Comparison of ENCODE assay signal across 10 mouse cellular contexts in genomic region chr7:19462884-19463381, GRCm38 (mm10). TPM values are rescaled to one million over a fixed set of nuclear protein-coding genes. Genes with fewer than 3 reads are reported as not detected.
A peak's percentile ranks its signal among the peaks of the same experiment; 100 is the strongest.
DNase-seq lines count a peak whose midpoint lies in the region; ATAC-seq and TF ChIP-seq lines count a peak whose summit lies in the region.
"Had no signal": no experiment of that assay in that cellular context is flagged by ENCODE, and none has a peak within 500 bp of the region (broad histone marks: within the 10 kb centered on the region; RNA-seq: fewer than 3 reads in every experiment).

Gene Exoc3l2, plus strand, starts transcription at chr7:19463331.

- no peak within 1 kb of the TSS; the same call in 1 of the 2 replicates for H3K4me3 ChIP-seq in lung, postnatal 0 days (ENCODE audit: low read depth, low read length)
- H3K4me3 ChIP-seq in lung, adult 2 months (replicated peaks; ENCODE audit: extremely low read depth, low read depth, low read length): no peak within 1 kb of the TSS
- no peak within 1 kb of the TSS for H3K4me3 ChIP-seq in bone marrow, adult 2 months (replicated peaks; ENCODE audit: control insufficient read depth, low read depth, low read length)
- H3K4me3 ChIP-seq in kidney, embryonic 15.5 days (replicated peaks): peak within 1 kb of the TSS; percentile 29
- H3K4me3 ChIP-seq in liver, embryonic 15.5 days (replicated peaks): peak within 1 kb of the TSS; percentile 27; the same call in 1 of the 2 replicates
- H3K4me3 ChIP-seq in midbrain, embryonic 15.5 days: no peak within 1 kb of the TSS

- ATAC-seq in lung, postnatal 0 days: no peak
- no peak for ATAC-seq in kidney, embryonic 15.5 days (replicated peaks; ENCODE audit: low FRiP score)
- ATAC-seq in liver, embryonic 15.5 days (ENCODE audit: insufficient read depth): no peak
- no peak for ATAC-seq in midbrain, embryonic 15.5 days (replicated peaks)
- ATAC-seq in CD4-positive, CD25-positive, alpha-beta regulatory T cell, adult 4 months: no peak

- 0 out of 2 replicates have a peak within 1 kb of the TSS, but pooled peaks have one; percentile 1 for H3K4me2 ChIP-seq in lung, postnatal 0 days (replicated peaks; ENCODE audit: low read depth, low read length)
- H3K4me2 ChIP-seq in kidney, embryonic 15.5 days: peak within 1 kb of the TSS; percentile 46
- H3K4me2 ChIP-seq in liver, embryonic 15.5 days: no peak within 1 kb of the TSS
- H3K4me2 ChIP-seq in midbrain, embryonic 15.5 days: no peak within 1 kb of the TSS

- TF ChIP-seq CTCF in lung, postnatal 0 days (IDR thresholded peaks at IDR 0.05): no peak
- TF ChIP-seq CTCF in lung, adult 2 months (IDR thresholded peaks at IDR 0.05; ENCODE audit: insufficient read depth, low read length): no peak
- TF ChIP-seq CTCF in bone marrow, adult 2 months (IDR thresholded peaks at IDR 0.05; ENCODE audit: control insufficient read depth, insufficient read depth, low read length): no peak

- no peaks in the 10 kb centered on the region; the same call in 1 of the 2 replicates for H3K4me1 ChIP-seq in lung, postnatal 0 days (ENCODE audit: insufficient read depth, low read depth, low read length)
- peaks cover 3% of the 10 kb centered on the region; the same call in 1 of the 2 replicates for H3K4me1 ChIP-seq in lung, adult 2 months (ENCODE audit: control insufficient read depth, insufficient read depth, low read length)
- H3K4me1 ChIP-seq in bone marrow, adult 2 months (ENCODE audit: control insufficient read depth, insufficient read depth, low read length): peaks cover 2% of the 10 kb centered on the region
- H3K4me1 ChIP-seq in kidney, embryonic 15.5 days: peaks cover 22% of the 10 kb centered on the region
- peaks cover 30% of the 10 kb centered on the region for H3K4me1 ChIP-seq in liver, embryonic 15.5 days (replicated peaks)
- peaks cover 11% of the 10 kb centered on the region for H3K4me1 ChIP-seq in midbrain, embryonic 15.5 days

- TF ChIP-seq POLR2A in lung, adult 2 months (IDR thresholded peaks at IDR 0.05; ENCODE audit: borderline replicate concordance, extremely low read depth, low read depth, low read length): no peak
- no peak for TF ChIP-seq POLR2A in bone marrow, adult 2 months (IDR thresholded peaks at IDR 0.05; ENCODE audit: borderline replicate concordance, control insufficient read depth, low read depth, low read length)

- no peaks in the 10 kb centered on the region for H3K27me3 ChIP-seq in lung, postnatal 0 days (replicated peaks; ENCODE audit: insufficient read depth, low read length)
- peaks cover 16% of the 10 kb centered on the region for H3K27me3 ChIP-seq in kidney, embryonic 15.5 days
- H3K27me3 ChIP-seq in liver, embryonic 15.5 days: peaks cover 41% of the 10 kb centered on the region
- peaks cover 30% of the 10 kb centered on the region for H3K27me3 ChIP-seq in midbrain, embryonic 15.5 days (replicated peaks)

- no peak within 1 kb of the TSS for H3K9ac ChIP-seq in lung, postnatal 0 days (replicated peaks; ENCODE audit: low read depth)
- no peak within 1 kb of the TSS for H3K9ac ChIP-seq in kidney, embryonic 15.5 days
- no peak within 1 kb of the TSS for H3K9ac ChIP-seq in liver, embryonic 15.5 days
- no peak within 1 kb of the TSS for H3K9ac ChIP-seq in midbrain, embryonic 15.5 days

- no peaks in the 10 kb centered on the region for H3K9me3 ChIP-seq in lung, postnatal 0 days (ENCODE audit: low read length)
- H3K9me3 ChIP-seq in kidney, embryonic 15.5 days (replicated peaks): no peaks in the 10 kb centered on the region
- H3K9me3 ChIP-seq in liver, embryonic 15.5 days (replicated peaks): no peaks in the 10 kb centered on the region
- no peaks in the 10 kb centered on the region for H3K9me3 ChIP-seq in midbrain, embryonic 15.5 days

- H3K27ac ChIP-seq in lung, postnatal 0 days (ENCODE audit: low read length): no peak within 1 kb of the TSS
- H3K27ac ChIP-seq in bone marrow, adult 2 months (ENCODE audit: control insufficient read depth, insufficient read depth, low read depth, low read length, poor library complexity): peak within 1 kb of the TSS; percentile 38; the same call in 1 of the 2 replicates
- peak within 1 kb of the TSS; percentile 27; the same call in 1 of the 2 replicates for H3K27ac ChIP-seq in kidney, embryonic 15.5 days
- H3K27ac ChIP-seq in liver, embryonic 15.5 days (replicated peaks): no peak within 1 kb of the TSS
- no peak within 1 kb of the TSS for H3K27ac ChIP-seq in midbrain, embryonic 15.5 days

- no peak for DNase-seq in lung, postnatal 0 days (ENCODE audit: low spot score)
- DNase-seq in lung, adult 2 months: no peak
- no peak for DNase-seq in T-cell, adult 2 months (ENCODE audit: low spot score)
- DNase-seq: cerebellum, adult 11-12 months; heart, postnatal 4 days had no signal

- no peaks in the 10 kb centered on the region for H3K36me3 ChIP-seq in lung, postnatal 0 days (ENCODE audit: insufficient read depth, low read length)
- H3K36me3 ChIP-seq in kidney, embryonic 15.5 days: no peaks in the 10 kb centered on the region
- no peaks in the 10 kb centered on the region for H3K36me3 ChIP-seq in liver, embryonic 15.5 days (replicated peaks)
- H3K36me3 ChIP-seq in midbrain, embryonic 15.5 days (replicated peaks): no peaks in the 10 kb centered on the region

- 38% methylated on average over 6 of the region's 6 CpGs for WGBS in lung, postnatal 0 days
- WGBS in lung, adult 2 months: 52% methylated on average over 6 of the region's 6 CpGs
- 44% methylated on average over 6 of the region's 6 CpGs for WGBS in bone marrow, adult 2 months
- WGBS in kidney, embryonic 15.5 days: 38% methylated on average over 6 of the region's 6 CpGs
- WGBS in liver, embryonic 15.5 days (ENCODE audit: insufficient replicate concordance): 11% methylated on average over 6 of the region's 6 CpGs
- WGBS in midbrain, embryonic 15.5 days: 17% methylated on average over 6 of the region's 6 CpGs

- no peak for TF ChIP-seq EP300 in lung, postnatal 0 days (IDR thresholded peaks at IDR 0.05)

RNA-seq across cellular contexts. Expression of gene Exoc3l2, which starts in this region (rescaled TPM):
- polyA plus RNA-seq in lung, postnatal 0 days (2015; fragmentation: Nextera tagmentation; extraction: Ambion mirVana): 1.1 and 1.4 TPM in 2 replicates
- 2.7 and 3.4 TPM in 2 replicates for polyA plus RNA-seq in lung, adult 2 months (2012; rRNA removed)
- polyA plus RNA-seq in bone marrow, adult 2 months (2011; ENCODE audit: insufficient read depth, insufficient read length, low replicate concordance, missing spikeins): 4.2 and 10.3 TPM in 2 replicates
- 3.0 TPM in 2 replicates for polyA plus RNA-seq in kidney, embryonic 15.5 days (2015; fragmentation: Nextera tagmentation; extraction: Ambion mirVana)
- 0.85 and 1.2 TPM in 2 replicates for polyA plus RNA-seq in liver, embryonic 15.5 days (2015; fragmentation: Nextera tagmentation; extraction: Ambion mirVana)
- 0.17 and 0.57 TPM in 2 replicates for polyA plus RNA-seq in midbrain, embryonic 15.5 days (2015; fragmentation: Nextera tagmentation; extraction: Ambion mirVana)
- not detected for polyA plus RNA-seq in CD4-positive, CD25-positive, alpha-beta regulatory T cell, adult 4 months (2017; shearing (Covaris generic))

Comparison
In these comparisons a context has a peak if more than half of its experiments do, and no peak if none do; other contexts are left out.
1. H3K27ac ChIP-seq: peak in bone marrow, adult 2 months (single experiment) and kidney, embryonic 15.5 days (single experiment); none in lung, postnatal 0 days (single experiment), liver, embryonic 15.5 days (single experiment) and midbrain, embryonic 15.5 days (single experiment).
2. H3K4me2 ChIP-seq: peak in lung, postnatal 0 days (single experiment) and kidney, embryonic 15.5 days (single experiment); none in liver, embryonic 15.5 days (single experiment) and midbrain, embryonic 15.5 days (single experiment).
3. H3K4me3 ChIP-seq: peak in kidney, embryonic 15.5 days (single experiment) and liver, embryonic 15.5 days (single experiment); none in lung, postnatal 0 days (single experiment), lung, adult 2 months (single experiment), bone marrow, adult 2 months (single experiment) and midbrain, embryonic 15.5 days (single experiment).